Mouse (Mus musculus): ENCODE measurements around the gene Lrp1. TPM values are rescaled to one million over a fixed set of nuclear protein-coding genes. Genes with fewer than 3 reads are reported as not detected.

Gene Lrp1
- polyA plus RNA-seq (2015; fragmentation: Nextera tagmentation; extraction: Ambion mirVana): 109 and 125 TPM in 2 replicates

DNA sequence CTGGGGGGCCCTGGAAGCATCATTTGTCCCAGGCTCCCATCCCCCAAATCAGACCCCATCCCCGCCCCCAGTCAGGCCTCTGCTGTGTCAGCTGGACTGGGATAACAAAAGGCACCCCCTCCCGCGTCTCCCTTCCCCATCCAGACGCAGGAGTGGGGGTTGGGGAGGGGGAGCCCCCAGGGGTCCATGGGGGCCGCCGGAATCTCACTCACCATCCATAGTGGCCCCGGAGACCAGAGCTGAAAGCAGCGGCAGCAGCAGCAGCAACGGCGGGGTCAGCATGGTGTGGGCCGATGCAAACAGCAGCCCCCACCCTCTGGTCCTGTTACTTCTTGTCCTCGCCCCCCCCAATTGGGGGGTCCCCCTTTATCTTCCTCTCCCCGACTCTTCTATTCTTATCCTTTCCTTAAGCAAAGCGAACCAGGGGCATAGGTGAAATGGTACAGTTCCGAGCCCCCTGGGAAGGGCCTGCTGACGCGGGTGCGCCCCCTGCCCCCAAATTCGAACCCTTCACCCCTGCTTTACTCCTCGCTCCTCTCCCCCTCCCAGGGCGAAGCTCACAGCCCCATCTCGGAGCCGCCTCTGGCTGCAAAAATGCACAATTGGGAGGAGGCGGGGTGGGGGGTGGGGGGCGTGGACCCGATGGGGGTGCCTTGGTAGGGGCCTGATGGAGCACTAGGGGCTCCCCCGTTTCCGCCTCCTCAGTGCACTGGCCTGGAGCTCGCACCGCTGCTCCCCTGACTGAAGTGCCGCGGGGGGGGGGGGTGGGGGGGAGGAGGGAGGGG is at the start of gene Lrp1:
Gene Lrp1 (minus strand): TSS at position 743 of the 785 bp plus-strand sequence.
- Histone ChIP-seq H3K9me3 (ENCODE audit: control insufficient read depth, low read length) (no peaks in the 10 kb centered on the region), H3K9ac (ENCODE audit: low read depth, low read length) (peak within 1 kb of the TSS; percentile 87), H3K4me3 (ENCODE audit: low read length) (peak within 1 kb of the TSS; percentile 75), H3K4me2 (ENCODE audit: low read length) (peak within 1 kb of the TSS; percentile 94), H3K4me1 (ENCODE audit: control insufficient read depth, insufficient read depth, low read depth, low read length) (peaks cover 44% of the 10 kb centered on the region), H3K36me3 (ENCODE audit: control insufficient read depth, insufficient read depth, low read length) (no peaks in the 10 kb centered on the region), H3K27ac (ENCODE audit: low read depth, low read length) (peak within 1 kb of the TSS; percentile 84), H3K27me3 (replicated peaks; ENCODE audit: control insufficient read depth, insufficient read depth, low read length) (no peaks in the 10 kb centered on the region)
- 0% methylated on average over 21 of the region's 32 CpGs for WGBS
- peak; percentile 67 for ATAC-seq

DNA sequence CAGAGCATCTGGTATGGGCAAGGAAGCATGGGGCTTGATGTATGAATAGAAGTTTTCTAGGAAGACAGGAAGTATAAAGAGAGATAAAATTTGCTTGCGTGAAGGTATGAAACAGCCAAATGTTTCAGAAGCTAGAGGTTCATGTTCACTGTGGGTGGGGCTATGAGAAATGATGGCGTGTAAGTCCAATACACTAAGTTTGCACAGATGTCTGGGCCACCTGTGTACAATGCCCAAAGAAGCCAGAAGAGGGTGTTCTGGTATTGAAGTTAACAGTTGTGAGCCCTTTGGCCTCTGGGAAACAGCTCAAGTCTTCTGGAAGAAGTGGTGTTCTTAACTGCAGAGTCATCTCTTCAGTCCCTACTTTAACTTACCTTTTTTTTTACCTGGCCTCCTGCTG is 49.2 kb upstream of the Lrp1 start:
- H3K4me2 ChIP-seq (ENCODE audit: low read length): no peak overlapping the region
- H3K9ac ChIP-seq (ENCODE audit: low read depth, low read length): no peak overlapping the region
- no peak overlapping the region for H3K4me3 ChIP-seq (ENCODE audit: low read length)
- H3K27me3 ChIP-seq (replicated peaks; ENCODE audit: control insufficient read depth, insufficient read depth, low read length): peaks cover 9% of the 10 kb centered on the region
- peaks cover 15% of the 10 kb centered on the region; the same call in 1 of the 2 replicates for H3K4me1 ChIP-seq (ENCODE audit: control insufficient read depth, insufficient read depth, low read depth, low read length)
- no peaks in the 10 kb centered on the region for H3K36me3 ChIP-seq (ENCODE audit: control insufficient read depth, insufficient read depth, low read length)
- H3K9me3 ChIP-seq (ENCODE audit: control insufficient read depth, low read length): no peaks in the 10 kb centered on the region
- no peak overlapping the region for H3K27ac ChIP-seq (ENCODE audit: low read depth, low read length)
- WGBS: 95% methylated on average over 2 of the region's 2 CpGs
- no peak for ATAC-seq

DNA sequence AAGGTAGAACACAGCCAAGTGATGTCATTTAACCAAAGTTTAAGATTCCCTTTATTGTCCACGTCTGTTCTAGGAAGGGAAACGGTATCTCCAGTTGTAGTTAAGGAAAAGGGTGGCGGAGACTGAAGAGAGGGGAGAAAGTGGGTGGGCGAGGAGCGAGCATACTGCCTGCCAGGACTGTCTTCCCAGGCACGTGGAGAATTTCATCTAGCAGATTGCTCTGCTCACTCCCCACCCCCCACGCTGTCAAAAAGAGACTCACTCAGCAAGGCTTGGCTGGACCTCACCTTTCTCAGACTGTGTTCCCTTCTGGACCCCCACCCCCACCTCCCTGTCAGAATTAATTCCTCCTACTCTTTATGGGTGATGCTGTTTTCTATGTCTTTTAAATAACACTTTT is 48.2 kb upstream of the Lrp1 start:
- 18% methylated on average over 7 of the region's 7 CpGs for WGBS
- no peak for ATAC-seq
- no peak overlapping the region for H3K27ac ChIP-seq (ENCODE audit: low read depth, low read length)
- peaks cover 19% of the 10 kb centered on the region for H3K27me3 ChIP-seq (replicated peaks; ENCODE audit: control insufficient read depth, insufficient read depth, low read length)
- no peak overlapping the region for H3K4me3 ChIP-seq (ENCODE audit: low read length)
- no peaks in the 10 kb centered on the region for H3K9me3 ChIP-seq (ENCODE audit: control insufficient read depth, low read length)
- H3K4me2 ChIP-seq (ENCODE audit: low read length): no peak overlapping the region
- no peak overlapping the region for H3K9ac ChIP-seq (ENCODE audit: low read depth, low read length)
- H3K4me1 ChIP-seq (ENCODE audit: control insufficient read depth, insufficient read depth, low read depth, low read length): peaks cover 15% of the 10 kb centered on the region; the same call in 1 of the 2 replicates
- H3K36me3 ChIP-seq (ENCODE audit: control insufficient read depth, insufficient read depth, low read length): no peaks in the 10 kb centered on the region

DNA sequence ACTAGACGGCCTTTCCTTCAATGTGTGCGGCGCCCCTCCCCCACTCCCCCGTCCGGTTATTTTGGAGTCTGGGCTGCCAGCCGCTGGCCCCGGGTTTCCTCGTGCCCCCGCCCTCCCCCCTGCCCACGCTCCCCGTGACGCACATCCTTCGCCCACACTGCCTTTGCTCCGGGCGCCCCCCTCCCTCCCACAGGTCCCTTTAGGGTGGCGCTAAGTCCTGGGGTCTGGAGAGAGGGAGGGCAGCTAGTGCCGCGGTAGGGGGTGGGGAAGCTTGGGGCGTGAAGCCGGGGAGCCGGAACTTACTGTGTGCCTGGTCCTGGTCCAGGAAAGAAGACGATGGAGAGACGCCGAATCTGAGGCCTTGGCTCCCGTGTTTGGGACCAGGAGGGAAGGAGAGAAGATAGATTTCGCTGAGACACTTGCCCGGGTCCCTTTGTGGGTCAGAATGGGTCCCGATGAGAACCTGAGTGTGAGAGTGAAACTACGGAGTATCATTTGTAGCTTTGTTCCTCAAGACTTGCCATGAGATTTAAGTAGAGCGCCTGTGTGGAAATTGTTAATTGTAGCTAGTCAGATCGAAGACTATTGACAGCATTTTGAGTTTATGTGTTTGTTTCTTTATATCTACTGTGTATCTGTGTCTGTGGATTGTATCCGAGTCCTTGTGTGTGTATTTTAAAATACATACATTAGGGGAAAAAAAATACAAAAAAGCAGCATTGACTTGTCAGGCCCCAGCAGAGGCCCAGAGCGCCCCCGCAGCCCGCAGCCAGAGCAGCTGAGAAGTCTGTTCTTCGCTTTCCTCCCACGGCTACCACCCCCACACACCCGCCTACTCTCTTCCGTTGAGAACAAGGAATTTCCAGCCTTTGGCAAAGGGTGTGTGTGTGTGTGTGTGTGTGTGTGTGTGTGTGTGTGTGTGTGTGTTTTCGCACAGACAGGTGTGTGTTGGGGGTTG is 47.4 kb upstream of the Lrp1 start, which contains the start of gene Nab2:
Gene Nab2 (minus strand): TSS at position 476 of the 958 bp plus-strand sequence.
- peak within 1 kb of the TSS; percentile 14; the same call in 1 of the 2 replicates for H3K9ac ChIP-seq (ENCODE audit: low read depth, low read length)
- H3K27ac ChIP-seq (ENCODE audit: low read depth, low read length): peak within 1 kb of the TSS; percentile 72
- H3K9me3 ChIP-seq (ENCODE audit: control insufficient read depth, low read length): no peaks in the 10 kb centered on the region
- peak within 1 kb of the TSS; percentile 96 for H3K4me2 ChIP-seq (ENCODE audit: low read length)
- no peak for ATAC-seq
- H3K4me1 ChIP-seq (ENCODE audit: control insufficient read depth, insufficient read depth, low read depth, low read length): peaks cover 15% of the 10 kb centered on the region; the same call in 1 of the 2 replicates
- peaks cover 26% of the 10 kb centered on the region for H3K27me3 ChIP-seq (replicated peaks; ENCODE audit: control insufficient read depth, insufficient read depth, low read length)
- 2% methylated on average over 39 of the region's 40 CpGs for whole genome bisulfite sequencing
- peak within 1 kb of the TSS; percentile 57 for H3K4me3 ChIP-seq (ENCODE audit: low read length)
- H3K36me3 ChIP-seq (ENCODE audit: control insufficient read depth, insufficient read depth, low read length): no peaks in the 10 kb centered on the region

DNA sequence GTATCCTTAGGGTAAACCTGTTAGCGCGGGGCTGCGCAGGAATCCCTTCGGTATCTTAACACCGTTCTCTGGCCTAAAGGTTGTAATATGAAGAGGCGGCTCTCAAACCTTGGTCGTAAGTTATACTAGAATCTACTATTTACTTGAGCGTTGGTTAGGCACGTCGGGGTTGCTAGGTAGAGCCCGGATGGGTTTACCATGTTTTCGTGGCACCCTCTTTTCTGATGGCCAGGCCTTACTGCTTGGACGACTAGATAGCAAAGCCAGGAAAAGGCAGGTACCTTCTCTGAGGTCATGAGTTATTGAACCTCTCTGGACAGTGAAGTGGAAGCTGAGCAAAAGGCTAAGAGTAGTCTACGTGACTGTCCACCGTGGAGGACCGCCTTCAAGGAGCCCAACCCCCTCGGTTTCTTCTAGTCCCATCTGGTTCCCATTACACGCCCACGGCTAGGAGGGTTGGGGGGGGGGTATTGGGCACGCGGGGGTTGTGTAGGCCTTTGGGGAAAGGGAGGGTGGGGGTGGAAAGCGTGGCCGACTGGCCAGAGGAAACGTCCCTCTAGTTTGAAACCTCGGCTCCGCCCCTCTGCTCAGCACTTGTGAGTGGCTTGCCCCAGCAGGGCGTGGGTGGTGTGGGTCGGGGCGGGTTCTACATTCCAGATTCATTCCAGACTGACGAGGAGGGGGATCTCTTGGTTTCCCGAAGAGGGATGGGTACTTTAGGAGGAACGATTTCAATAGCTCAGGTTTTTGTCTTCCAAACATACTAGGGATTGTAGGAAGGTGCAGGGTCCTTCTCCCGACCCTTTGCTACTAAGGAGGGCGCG is 46.5 kb upstream of the Lrp1 start:
- 3% methylated on average over 35 of the region's 35 CpGs for WGBS
- peak; percentile 41 for ATAC-seq

DNA sequence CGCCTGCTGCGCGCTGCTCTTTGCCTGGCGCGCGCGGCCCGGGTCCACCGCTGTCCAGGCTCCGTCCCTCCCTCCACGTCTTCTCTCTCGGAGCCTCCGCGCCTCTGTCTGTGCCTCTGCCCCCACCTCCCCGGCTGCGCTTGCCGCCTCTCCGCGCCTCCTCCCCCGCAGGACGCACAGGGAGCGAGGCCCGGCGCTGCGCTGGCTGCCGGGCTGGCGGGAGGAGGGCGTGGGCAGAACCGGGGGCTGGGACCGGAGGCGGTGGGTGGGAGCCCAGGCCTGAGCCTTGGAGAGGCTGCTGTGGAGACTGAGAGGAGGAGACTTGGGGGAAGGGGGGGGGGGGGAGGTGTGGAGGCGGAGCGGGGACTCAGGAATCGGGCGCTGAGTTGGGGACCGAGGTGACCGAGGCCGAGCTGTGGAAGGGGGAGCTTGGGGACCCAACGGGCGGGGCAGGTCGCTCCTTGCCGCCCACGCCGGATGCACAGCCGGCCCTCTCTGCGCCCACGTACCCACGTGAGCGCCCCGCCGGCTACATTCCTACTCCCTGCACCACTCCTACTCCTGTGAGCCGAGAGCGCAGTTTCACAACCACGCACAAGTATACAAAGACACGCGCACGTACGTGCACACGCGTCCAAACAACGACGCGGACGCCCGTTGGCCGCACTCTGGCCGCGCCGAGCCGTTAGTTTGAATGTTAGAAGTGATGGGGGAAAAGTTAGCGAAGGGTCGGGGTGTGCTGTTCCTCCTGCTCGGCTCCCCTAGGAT is 45.7 kb upstream of the Lrp1 start, which contains the start of gene Nemp1:
Gene Nemp1 (plus strand): TSS at position 401 of the 768 bp plus-strand sequence.
- under 1% methylated on average over 59 of the region's 73 CpGs for WGBS
- no peaks in the 10 kb centered on the region for H3K9me3 ChIP-seq (ENCODE audit: control insufficient read depth, low read length)
- H3K9ac ChIP-seq (ENCODE audit: low read depth, low read length): peak within 1 kb of the TSS; percentile 71
- ATAC-seq: peak; percentile 74
- H3K4me2 ChIP-seq (ENCODE audit: low read length): peak within 1 kb of the TSS; percentile 96
- H3K4me3 ChIP-seq (ENCODE audit: low read length): peak within 1 kb of the TSS; percentile 57
- peaks cover 25% of the 10 kb centered on the region; the same call in 1 of the 2 replicates for H3K4me1 ChIP-seq (ENCODE audit: control insufficient read depth, insufficient read depth, low read depth, low read length)
- H3K27me3 ChIP-seq (replicated peaks; ENCODE audit: control insufficient read depth, insufficient read depth, low read length): peaks cover 35% of the 10 kb centered on the region
- no peaks in the 10 kb centered on the region for H3K36me3 ChIP-seq (ENCODE audit: control insufficient read depth, insufficient read depth, low read length)
- H3K27ac ChIP-seq (ENCODE audit: low read depth, low read length): peak within 1 kb of the TSS; percentile 72

More for the DNA sequence above, 46.5 kb upstream of the Lrp1 start:
- Histone ChIP-seq H3K36me3 (ENCODE audit: control insufficient read depth, insufficient read depth, low read length) (no peaks in the 10 kb centered on the region), H3K9me3 (ENCODE audit: control insufficient read depth, low read length) (no peaks in the 10 kb centered on the region), H3K27ac (ENCODE audit: low read depth, low read length) (peak overlapping the region; percentile 72), H3K4me2 (ENCODE audit: low read length) (peak overlapping the region; percentile 96), H3K4me3 (ENCODE audit: low read length) (peak overlapping the region; percentile 57), H3K9ac (ENCODE audit: low read depth, low read length) (peak overlapping the region; percentile 14; the same call in 1 of the 2 replicates), H3K4me1 (ENCODE audit: control insufficient read depth, insufficient read depth, low read depth, low read length) (peaks cover 18% of the 10 kb centered on the region; the same call in 1 of the 2 replicates), H3K27me3 (replicated peaks; ENCODE audit: control insufficient read depth, insufficient read depth, low read length) (peaks cover 30% of the 10 kb centered on the region)

DNA sequence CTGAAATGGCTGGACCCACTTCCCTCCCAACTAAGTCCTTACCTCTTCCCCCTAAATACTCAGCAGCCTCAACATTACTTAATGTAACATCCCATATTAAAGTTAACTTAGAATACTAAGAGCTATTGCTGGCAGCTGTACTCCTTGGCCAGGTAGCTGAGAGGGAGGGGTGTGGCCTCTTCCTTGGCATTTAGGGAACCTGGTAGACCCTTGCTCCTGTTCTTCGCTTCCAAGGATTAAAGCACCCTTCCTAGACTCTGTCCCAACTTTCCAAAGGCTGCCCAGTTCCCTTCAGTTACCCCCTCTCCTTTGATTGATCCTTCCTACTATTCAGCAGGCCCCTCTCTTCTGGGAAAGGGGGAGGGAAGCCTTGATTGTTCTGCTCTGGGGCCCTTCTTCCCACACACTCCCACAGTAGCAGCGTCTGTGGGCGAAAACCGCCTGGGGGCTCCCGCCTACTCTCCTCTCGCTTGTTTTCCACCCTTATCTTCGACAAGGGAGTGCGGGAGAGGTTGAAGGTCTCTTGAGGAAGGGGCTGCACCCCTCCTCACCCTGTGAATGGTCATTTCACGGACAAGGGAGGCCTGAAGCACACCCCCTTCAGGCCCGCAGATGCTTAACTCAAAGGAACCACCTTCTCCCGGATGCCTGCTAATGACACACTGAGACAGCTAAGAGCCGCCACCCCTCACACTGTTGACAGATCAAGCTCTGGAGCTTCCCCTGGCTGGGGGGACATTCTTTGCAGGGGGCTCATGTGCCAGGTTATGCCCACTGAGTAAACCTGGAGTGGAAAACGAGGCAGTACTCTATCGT is 44.6 kb upstream of the Lrp1 start:
- peak overlapping the region; percentile 96 for H3K4me2 ChIP-seq (ENCODE audit: low read length)
- no peaks in the 10 kb centered on the region for H3K36me3 ChIP-seq (ENCODE audit: control insufficient read depth, insufficient read depth, low read length)
- ATAC-seq: no peak
- peak overlapping the region; percentile 57 for H3K4me3 ChIP-seq (ENCODE audit: low read length)
- peaks cover 28% of the 10 kb centered on the region for H3K4me1 ChIP-seq (ENCODE audit: control insufficient read depth, insufficient read depth, low read depth, low read length)
- no peak overlapping the region for H3K27ac ChIP-seq (ENCODE audit: low read depth, low read length)
- peaks cover 41% of the 10 kb centered on the region for H3K27me3 ChIP-seq (replicated peaks; ENCODE audit: control insufficient read depth, insufficient read depth, low read length)
- no peaks in the 10 kb centered on the region for H3K9me3 ChIP-seq (ENCODE audit: control insufficient read depth, low read length)
- whole genome bisulfite sequencing: 3% methylated on average over 14 of the region's 14 CpGs
- peak overlapping the region; percentile 71 for H3K9ac ChIP-seq (ENCODE audit: low read depth, low read length)

Data from hindbrain, embryonic 16.5 days (tissue).